Mouse (Mus musculus): ENCODE measurements around the gene Tas1r1.

The Tas1r1 gene

GRCm38 (mm10) chr4:151988342-151989109, 49.8 kb downstream of the Tas1r1 start, which contains the start of gene Thap3:
Thap3 (minus strand) TSS chr4:151988997.
- DNase-seq (ENCODE audit: low read depth, low spot score): no peak

GRCm38 (mm10) chr4:151988014-151988341, 50.4 kb downstream of the Tas1r1 start:
- no peak for DNase-seq (ENCODE audit: low read depth, low spot score)

- DNase-seq (ENCODE audit: low read depth, low spot score): no peak
Measured at GRCm38 (mm10) chr4:151986650-151987049, 51.7 kb downstream of the Tas1r1 start.

GRCm38 (mm10) chr4:151985886-151986285, 52.5 kb downstream of the Tas1r1 start:
- DNase-seq (ENCODE audit: low read depth, low spot score): no peak

- no peak for DNase-seq (ENCODE audit: low read depth, low spot score)
Measured at GRCm38 (mm10) chr4:151983560-151983959, 54.8 kb downstream of the Tas1r1 start.

GRCm38 (mm10) chr4:151983043-151983442, 55.3 kb downstream of the Tas1r1 start:
- no peak for DNase-seq (ENCODE audit: low read depth, low spot score)

GRCm38 (mm10) chr4:151981363-151981762, 57.0 kb downstream of the Tas1r1 start:
- peak; percentile 67 for DNase-seq (ENCODE audit: low read depth, low spot score)

GRCm38 (mm10) chr4:151980699-151981098, 57.7 kb downstream of the Tas1r1 start:
- DNase-seq (ENCODE audit: low read depth, low spot score): no peak
